Mouse (Mus musculus) olfactory bulb, adult 2 months (tissue): ENCODE results near the gene Hnrnpa3.

Source experiments
- CTCF ChIP-seq: fragments of 200-500 bp; IDR thresholded peaks from 2 replicates; pipeline ENCODE4 v1.5.1; 2012; ENCODE audit warnings: low read depth, mild to moderate bottlenecking, low read length, moderate library complexity; ENCODE audit not compliant: insufficient read depth
- POLR2A ChIP-seq: fragments of 200-500 bp; IDR thresholded peaks from 2 replicates; pipeline ENCODE4 v1.6.1; 2012; ENCODE audit warnings: mild to moderate bottlenecking, low read depth, low read length, moderate library complexity; ENCODE audit not compliant: insufficient read depth

DNA sequence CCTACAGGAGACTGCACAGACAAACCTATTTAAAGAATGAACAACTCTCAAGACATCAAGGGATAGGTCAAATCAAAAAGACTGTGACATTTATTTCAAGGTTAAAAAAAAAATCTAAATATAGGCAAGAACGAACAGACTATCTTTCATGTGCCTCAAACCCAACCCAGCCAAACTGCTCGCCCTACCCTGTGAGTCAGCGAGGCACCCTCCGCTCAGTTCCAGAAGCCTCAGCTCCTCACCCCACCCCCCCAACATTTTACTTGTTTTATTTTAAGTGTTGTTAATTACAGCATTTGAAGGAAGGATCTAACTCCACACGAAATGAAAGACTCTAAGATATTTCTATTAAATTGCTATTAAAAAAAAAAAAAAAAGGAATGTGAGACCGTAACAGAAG is 27.6 kb upstream of the Hnrnpa3 start:
- no peak for TF ChIP-seq CTCF
- TF ChIP-seq POLR2A = no peak
